Mouse (Mus musculus): ENCODE measurements around the gene Ppia.
"Not testable (repeated sequence)": the region's sequence is repeated elsewhere in the genome, so short reads cannot be mapped to it uniquely, and the experiment has no call there.

The Ppia gene

DNA sequence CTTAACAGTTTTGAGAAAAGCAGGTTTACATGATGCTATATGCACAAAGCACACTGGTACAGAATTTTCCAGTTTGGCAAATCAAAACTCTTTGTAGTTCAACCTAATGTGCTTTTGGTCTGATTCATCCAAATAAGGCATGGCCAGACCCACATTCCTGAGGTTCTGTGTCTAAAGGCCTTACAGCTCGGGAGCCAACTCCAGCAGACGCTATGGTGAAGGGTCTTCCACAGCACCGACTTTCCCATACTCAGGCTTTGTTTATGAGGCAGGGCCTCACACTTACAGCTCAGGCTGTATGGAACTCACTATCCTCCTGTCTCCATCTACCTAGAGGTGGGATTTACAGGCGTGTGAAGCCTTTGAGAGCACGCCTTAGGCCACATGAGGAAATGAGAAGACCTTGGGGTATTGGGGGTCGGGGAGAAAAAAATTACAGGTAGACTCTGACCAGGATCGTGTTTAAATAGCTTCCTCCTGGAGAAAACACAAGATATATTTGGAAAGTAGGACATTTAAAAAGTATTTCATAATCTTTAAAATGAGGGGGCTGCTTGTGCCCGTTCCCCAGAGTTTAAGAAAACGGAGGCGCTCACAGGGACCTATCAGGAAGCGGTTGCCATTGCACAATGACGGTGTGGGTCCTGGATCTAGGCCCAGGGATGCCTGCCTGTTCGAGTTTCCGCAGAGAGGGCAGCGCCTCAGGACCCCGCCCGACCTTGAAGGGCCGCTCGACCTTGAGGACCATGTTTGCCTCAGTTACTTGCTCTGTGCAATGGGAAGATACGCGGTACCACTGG is at the start of gene Ppia:
TSS of gene Ppia (plus strand) at position 693 of the 800 bp plus-strand sequence.
- no peak for DNase-seq (ENCODE audit: low spot score in 2 of 2)

DNA sequence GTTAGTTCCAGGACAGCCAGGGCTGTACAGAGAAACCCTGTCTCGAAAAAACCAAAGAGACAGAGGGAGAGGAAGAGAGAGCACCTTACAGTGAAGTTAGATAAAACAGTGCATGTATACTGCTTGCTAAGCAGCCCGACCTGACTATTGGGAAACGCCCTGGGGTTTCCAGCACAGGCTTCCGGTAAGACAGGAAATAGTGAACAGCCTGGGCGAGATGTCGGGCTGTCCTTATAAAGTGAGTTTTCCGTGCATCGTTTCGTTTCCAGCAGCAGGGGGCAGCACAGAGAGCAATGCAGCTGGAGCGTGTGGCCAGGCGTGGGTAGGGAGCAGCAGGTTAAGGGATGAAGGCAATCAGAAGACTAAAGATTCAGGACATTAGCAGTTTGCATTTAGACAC is 49.4 kb upstream of the Ppia start:
- peak; percentile 80 to 83 for DNase-seq (ENCODE audit: low spot score in 2 of 2)

DNA sequence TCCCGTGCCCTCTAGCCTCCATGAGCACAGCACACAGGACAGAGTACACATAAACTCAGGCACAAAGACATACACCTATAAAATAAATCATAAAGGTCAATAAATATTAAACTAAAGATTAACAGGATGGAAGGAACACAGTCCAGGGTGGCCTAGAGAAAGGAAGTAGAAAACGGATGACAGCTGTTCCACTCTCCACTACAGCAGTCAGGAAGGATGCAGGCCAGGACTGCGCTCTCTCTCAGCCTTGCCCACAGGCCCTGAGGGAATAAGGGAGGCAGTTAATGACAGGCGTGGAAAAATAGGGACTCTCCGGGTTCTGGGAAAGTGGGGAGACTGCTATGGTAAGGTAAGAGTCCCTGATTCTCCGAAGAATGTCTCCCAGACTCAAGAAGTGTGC is 48.8 kb upstream of the Ppia start:
- DNase-seq (ENCODE audit: low spot score in 2 of 2) = no peak

DNA sequence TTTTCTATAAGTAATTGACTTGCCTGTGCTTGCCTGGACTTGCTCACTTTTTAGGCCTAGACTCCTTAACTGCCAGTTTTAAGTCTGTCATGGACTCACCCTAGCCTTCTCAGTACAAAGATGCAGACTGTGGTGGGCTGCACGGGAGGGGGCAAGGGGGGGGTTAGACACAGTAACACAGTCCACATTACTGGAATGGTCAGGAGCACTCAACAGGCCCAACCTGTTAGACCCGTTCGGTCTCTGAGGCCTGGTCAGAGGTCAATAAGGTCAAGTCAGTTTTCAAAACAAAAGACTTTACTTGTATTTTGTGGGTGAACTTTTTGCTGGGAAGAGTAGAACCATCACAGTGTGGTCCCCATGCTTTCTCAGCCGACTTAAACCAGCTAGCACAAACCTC is 48.1 kb upstream of the Ppia start:
- no peak for DNase-seq (ENCODE audit: low spot score in 2 of 2)

DNA sequence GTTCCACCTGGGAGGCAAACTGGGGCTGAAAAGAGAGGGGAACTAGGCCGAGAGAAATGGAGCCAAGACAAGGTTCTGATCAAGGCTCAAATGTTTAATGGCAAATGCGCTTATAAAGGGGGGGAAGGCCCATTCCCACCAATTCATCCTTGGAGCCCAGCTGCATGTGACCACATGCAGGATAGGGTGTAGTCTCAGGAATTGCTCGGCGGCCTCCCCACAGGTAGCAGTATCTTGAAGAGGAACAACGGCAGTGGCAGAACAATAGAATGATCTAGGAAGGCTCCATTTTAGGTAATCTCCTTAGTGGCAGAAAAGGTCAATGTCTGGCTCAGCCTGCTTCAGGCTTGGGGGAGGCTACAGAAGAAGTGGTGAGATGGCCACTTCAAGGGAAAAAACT is 47.3 kb upstream of the Ppia start:
- not testable (repeated sequence) for DNase-seq (ENCODE audit: low spot score in 2 of 2)

DNA sequence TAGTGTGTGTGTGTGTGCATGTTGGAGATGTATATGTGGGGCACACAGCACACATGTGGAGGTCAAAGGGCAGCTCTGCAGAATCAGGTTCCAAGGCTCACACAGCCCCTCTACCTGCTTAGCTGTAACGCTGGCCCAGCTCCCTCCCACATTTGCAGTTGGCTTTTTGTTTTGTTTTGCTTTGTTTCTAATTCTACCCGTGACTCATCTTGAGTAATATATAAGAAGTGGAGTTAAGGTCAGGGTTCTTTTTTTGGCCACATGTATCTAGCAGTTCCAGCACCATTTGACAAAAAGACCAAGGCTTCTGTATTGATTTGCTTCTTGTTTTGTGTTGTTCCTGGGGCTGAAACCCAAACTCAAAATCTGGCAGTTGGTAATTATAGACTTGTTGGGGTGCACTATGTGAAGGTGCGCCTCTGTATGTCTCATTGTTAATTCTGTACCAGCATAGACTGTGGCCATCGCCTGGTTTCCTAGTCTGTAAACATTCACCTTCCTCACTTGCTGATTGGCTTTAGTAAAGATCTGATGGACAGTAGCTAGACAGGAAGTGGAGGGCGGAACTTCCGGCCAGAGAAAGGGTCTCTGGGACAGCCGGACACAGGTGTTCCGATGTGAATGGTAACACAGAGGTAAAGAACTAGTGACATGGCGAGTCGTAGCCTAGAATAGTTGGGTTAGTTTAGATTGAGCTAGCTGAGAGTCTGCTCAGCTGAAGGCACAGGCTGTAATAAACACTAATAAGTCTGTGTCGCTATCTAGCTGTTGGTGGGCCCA is 43.7 kb upstream of the Ppia start:
- no peak for DNase-seq (ENCODE audit: low spot score in 2 of 2)

DNA sequence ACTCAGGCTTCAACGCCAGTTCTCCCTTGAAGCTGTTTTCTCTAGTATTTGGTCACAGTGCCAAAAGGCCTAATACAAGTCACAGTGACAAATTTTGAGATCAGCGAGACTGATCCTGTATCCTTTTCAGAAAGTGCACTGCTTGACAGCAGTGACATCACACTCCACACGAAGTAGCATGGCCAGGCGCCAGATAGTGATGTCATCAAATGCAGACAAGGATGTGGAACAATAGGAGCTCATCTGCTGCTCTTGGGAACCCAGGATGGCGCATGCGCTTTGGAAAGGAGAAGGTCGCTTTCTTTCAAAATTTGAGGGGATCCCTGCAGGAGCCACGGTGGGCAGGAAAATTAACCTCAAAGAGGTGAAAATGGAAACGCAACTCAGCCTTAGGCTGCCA is 42.5 kb upstream of the Ppia start:
- DNase-seq (ENCODE audit: low spot score in 2 of 2) = no peak

DNA sequence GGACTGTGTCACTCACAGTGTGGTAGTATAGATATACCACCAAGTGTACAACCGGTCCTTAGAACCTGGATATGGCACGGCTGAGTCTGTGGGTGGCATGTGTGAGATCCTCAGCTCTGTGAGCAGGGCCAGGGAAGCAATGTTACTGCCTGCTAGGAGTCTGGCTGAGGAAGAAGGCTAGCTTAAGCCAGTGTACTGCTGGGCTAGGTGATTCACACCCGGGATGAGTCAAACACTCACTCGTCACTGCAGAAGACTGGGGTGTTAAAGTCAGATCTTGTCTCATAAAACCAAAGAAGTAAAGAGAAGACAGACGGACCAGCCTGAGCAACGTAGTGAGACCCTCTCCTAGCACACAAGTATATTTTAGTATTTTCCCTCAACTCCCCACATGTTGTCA is 34.3 kb upstream of the Ppia start:
- DNase-seq (ENCODE audit: low spot score in 2 of 2) = no peak

DNA sequence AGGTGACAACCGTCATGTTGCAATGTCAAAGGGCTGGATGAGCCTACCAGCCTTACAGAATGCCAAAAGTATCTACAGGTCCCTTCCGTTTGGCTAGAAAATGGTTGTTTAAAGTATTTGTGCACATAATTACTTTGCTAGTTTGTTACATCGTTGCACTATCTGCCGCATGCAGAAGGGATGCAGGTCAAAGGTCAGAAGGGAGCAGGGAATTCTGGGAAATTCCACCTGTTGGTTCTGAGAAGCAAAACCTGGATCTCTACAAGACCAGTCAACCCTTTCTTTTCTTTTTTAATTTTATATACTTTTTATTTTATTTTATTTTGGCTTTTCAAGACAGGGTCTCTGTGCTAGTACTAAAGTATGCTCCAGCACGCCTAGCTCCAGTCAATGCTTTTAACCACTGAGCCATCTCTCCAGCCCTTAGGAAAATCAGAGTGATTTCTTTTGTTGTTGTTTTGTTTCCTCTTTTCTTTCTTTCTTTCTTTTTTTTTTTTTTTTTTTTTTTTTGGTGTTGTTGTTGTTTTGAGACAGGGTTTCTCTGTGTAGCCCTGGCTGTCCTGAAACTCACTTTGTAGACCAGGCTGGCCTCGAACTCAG is 27.0 kb upstream of the Ppia start:
- no peak for DNase-seq (ENCODE audit: low spot score in 2 of 2)

DNA sequence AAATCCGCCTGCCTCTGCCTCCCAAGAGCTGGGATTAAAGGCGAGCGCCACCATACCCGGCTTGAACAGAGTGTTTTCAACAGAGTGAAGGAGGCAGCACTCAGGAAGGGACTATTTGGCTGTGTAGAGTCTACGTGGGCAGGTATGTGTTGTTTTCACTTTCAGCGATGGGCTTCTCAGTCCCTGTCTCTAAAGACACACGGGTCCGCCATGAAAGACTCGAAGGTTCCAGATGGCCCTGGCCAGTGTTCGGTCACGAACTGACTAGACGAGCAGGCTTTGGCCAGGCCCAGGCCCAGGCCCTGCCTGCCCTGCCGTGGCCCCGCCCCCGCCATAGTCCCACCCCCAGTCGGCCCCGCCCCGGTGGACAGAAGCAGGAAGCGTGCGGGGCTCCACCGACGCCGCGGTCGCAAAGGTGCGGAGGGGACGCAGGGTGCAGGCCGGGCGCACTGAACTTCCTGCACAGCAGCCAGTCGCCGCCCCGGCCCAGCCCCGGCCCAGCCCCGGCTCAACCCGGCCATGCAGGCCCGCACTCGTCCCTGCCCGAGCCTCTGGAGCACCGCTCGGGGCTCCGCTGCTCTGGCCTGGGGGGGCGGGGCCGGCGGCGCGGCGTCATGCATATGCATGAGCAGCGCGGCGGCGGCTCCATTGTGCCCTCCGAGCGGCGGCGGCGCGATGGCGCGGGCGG is 26.4 kb upstream of the Ppia start, which contains the start of gene Zmiz2:
TSS of gene Zmiz2 (plus strand) at position 349 of the 688 bp plus-strand sequence.
- DNase-seq (ENCODE audit: low spot score in 2 of 2) = peak; percentile 92 to 94

DNA sequence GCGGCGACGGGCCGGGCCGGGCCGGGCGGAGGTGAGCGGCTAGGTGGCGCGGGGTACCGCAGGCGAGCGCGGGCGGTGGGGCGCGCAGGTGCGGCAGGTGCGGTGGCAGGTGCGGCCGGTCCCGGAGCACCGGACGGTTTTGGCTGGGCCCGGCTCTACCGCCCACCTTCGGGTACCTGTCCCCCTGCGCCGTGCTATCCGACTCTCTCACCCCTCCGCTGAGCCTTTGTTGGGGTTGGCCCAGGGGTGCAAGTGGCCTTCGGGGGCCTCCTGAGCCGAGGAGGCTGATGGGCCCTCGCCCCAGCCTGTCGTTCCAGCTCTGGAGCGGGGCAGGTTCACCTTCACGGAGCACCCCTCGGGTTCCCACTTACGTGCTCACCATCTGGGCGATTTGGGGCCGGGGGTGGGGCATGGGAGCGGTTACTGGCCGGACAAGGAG is 25.7 kb upstream of the Ppia start:
- no peak for DNase-seq (ENCODE audit: low spot score in 2 of 2)

DNA sequence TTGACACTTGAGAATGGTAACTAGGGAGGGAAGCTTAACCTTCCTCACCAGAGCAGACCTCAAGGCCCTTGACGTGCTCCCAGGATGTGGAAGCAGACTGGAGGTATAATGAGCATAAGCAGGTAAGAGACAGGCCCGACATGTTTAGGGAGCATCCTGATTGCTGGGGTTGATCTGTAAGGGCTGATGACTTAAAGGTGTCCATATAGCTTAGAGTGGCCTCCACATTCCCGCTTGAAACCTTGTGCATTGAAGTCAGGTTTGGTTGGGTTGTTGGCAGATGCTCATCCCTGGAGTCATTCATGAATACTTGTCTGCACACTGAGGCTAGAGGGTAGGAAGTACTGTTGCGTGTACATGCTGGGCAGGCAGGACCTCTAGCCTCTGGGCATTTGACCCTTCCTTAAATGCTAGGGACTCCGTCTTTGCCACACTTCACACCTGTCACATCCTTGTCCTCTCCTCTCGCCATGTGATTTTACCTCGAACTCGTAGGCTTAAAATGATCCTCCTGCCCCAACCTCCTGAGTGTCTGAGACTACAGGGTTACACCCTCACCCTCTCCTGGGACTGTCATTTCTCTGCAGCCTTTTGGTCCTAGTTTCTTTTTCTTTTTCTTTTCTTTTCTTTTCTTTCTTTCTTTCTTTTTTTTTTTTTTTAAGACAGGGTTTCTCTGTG is 24.7 kb upstream of the Ppia start:
- DNase-seq (ENCODE audit: low spot score in 2 of 2) = no peak

DNA sequence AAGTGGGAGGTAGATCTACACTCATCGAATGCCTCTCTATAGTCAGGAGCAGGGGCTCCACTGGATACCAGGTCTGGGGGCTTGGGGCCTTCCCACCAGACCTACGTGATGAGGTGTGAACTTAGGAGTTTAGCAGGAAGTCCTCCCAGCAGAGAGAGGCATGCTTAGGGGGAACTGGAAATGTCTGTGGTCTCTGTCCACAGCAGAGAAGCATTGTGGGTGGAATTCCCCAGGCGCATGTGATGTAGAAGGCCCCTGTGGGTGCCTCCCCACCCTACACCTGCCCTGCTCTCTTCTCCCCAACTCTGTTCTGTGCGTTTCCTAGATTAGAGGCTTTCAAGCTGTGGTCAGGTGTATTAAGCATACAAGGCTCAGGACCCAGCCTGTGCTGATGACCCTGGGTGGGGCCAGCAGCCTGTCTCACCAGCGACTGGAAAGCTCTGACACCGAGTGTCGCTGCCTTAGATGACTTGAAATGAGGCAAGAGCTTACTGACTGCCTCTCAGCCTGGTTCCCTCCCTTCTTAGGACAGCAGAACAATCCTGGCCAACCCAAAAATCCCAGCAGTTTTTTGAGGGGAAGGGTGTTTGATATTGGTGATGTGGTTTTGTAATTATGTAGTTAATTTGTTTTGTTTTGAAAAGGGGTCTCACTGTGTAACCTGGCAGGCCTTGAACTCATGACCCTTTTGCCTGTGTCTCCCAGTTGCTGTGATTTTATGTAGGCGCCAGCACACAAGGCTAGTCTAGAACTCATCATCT is 23.5 kb upstream of the Ppia start:
- DNase-seq (ENCODE audit: low spot score in 2 of 2) = peak; percentile 77 to 82

DNA sequence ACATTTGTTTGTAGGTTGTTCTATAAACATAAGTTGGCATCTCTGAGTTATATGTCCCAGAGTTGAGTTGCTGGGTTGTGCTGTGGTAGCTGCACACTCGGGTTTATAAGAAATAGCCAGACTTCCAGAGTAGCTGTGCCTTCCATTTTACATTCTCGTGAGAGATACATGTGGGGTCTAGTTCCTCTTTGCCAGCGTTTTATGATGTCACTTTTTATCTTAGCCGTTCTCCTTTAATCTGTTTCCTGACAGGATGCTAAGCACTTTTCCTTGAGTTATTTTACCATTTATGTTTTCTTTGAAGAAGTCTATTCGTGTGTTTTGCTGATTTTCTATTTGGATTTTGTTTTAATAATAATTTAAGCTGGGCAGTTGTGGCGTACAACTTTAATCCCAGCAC is 22.4 kb upstream of the Ppia start:
- no peak for DNase-seq (ENCODE audit: low spot score in 2 of 2)

DNA sequence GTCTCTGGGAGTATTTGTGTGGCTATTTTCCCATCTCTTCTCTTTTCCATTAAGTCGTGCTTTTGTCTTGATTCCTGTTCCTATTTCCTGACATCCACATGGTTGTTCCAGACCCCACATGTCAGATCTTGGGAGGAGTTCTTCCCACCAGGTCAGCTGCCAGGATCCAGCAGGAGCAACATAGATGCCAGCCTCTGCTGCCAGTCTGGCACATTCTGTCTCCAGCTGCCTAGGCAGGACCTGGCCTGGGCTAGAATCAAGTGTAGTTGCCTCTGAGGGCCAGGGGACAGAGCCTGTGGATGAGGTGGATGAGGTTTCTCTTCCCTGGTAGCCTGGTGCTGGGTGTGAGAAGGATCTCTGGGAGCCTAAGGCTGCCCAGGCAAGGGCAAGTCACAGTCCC is 21.4 kb upstream of the Ppia start:
- DNase-seq (ENCODE audit: low spot score in 2 of 2) = no peak

DNA sequence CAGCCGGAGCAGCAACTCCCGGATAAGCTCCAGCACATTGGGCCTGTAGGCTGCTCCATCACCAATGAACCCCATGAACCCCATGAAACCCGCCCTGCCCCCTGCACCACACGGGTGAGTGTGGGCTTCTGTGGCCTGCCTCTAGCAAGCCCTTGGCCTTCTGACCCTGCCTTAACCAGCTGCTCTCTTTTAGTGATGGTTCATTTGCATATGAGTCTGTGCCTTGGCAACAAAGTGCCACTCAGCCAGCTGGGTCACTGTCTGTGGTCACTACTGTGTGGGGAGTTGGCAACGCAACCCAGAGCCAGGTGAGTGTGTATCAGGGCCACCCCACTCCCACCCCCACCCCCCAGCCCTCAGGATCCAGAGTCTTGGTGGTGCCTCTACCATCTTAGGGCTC is 19.7 kb upstream of the Ppia start:
- no peak for DNase-seq (ENCODE audit: low spot score in 2 of 2)

DNA sequence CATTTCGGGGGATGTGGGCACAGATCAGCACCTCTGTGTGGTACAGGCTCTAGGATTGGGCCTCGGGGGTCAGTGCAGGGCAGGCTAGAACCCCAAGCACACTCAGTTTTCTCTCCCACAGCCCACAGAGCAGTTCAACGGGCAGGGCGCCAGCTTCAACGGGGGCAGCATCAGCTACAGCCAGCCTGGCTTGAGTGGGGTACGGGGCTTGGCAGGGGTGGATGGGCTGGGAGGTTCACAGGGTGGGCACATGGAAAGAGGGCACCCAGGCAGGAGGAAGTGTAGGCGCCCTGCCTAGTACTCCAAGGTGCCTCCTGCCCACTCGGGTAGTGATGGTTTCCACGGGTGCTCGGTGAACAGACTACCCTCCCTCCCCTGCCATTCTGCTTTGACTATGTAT is 17.1 kb upstream of the Ppia start:
- no peak for DNase-seq (ENCODE audit: low spot score in 2 of 2)

DNA sequence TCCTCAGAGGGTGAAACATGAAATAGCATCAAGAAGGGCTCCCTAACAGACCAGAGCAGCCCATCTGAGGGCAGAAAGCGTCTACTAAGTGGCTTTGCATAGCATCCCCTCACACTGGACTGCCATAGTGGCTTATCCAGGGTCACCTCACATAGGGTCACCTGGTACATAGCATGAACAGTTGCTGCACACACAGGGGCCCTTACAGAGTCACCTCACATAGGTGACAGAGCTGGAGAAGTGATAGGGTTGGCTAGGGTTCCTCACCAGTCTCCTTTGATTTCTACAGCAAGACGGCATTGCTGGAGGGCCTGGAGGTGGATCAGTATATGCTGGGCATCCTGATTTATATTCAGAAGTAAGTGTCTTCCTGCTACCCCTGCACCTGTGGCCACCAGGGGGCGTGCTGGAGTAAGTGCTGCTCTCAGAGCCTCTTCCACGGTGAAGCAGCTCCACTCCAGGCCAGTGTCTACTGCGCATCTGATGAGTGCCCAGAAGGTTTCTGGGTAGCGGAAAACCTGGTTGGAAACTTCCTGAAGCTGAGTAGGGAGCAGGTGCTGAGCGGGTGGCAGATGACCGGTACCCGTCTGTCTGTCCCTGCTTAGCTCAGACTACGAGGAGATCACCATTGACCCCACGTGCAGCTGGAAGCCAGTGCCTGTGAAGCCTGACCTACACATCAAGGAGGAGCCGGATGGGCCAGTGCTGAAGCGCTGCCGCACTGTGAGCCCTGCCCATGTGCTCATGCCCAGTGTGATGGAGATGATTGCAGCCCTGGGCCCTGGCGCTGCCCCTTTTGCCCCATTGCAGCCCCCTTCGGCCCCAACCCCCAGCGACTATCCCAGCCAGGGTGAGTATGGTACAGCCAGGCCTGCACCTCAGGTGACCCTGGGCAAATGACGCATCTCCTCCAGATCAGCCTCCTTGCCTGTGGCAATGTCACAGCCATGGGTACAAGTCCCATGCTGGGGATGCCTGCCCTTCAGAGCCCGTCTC is 12.4 kb upstream of the Ppia start:
- peak; percentile 68 to 84 for DNase-seq (ENCODE audit: low spot score in 2 of 2)

DNA sequence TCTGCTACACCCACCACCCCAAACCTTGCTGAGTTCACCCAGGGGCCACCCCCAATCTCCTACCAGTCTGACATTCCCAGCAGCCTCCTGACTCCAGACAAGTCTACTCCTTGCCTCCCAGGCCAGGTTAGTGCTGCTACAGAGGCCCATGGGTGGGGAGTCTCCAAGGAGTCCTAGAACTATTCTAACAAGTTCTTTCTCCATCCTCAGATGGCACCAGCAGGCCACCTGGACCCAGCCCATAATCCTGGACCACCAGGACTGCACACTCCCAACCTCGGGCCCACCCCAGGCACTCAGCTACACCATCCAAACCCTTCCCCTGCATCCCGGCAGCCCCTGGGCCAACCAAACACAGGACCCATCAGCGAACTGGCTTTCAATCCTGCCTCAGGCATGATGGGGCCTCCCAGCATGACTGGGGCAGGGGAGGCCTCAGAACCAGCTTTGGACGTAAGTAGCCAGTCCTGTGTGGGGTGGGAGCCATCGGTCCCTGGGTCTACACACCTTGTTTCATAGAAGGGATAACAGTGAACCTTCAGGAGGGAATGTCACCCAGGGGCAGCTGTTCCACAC is 11.3 kb upstream of the Ppia start:
- DNase-seq (ENCODE audit: low spot score in 2 of 2) = no peak
